Mouse (Mus musculus) cerebellum, adult 2 months (tissue): Measurements from ENCODE around the gene Kcne3. TPM values are rescaled to one million over a fixed set of nuclear protein-coding genes. Genes with fewer than 3 reads are reported as not detected.

ENCODE experiments used
- DNase-seq, 2 experiments: peaks; one replicate each; pipeline ENCODE4 v3.0.0; 2021
- H3K27ac ChIP-seq: fragments of 200-500 bp; 2 replicates; pipeline ENCODE4 v1.5.1; 2012; ENCODE audit warnings: low read length, control low read depth, inconsistent platforms; ENCODE audit not compliant: insufficient read depth
- H3K27me3 ChIP-seq: fragments of 200-500 bp; 2 replicates; pipeline ENCODE4 v1.6.1; 2012; ENCODE audit warnings: inconsistent platforms, mild to moderate bottlenecking, low read length, moderate library complexity; ENCODE audit not compliant: control insufficient read depth, insufficient read depth
- H3K4me1 ChIP-seq: fragments of 200-500 bp; 2 replicates; pipeline ENCODE4 v1.6.1; 2011; ENCODE audit warnings: low read length; ENCODE audit not compliant: control insufficient read depth, insufficient read depth
- H3K4me3 ChIP-seq: fragments of 200-500 bp; replicated peaks from 2 replicates; pipeline ENCODE3; 2011; ENCODE audit warnings: mild to moderate bottlenecking, low read depth, low read length, control low read depth; ENCODE audit not compliant: insufficient read depth
- CTCF ChIP-seq: fragments of 200-500 bp; IDR thresholded peaks from 2 replicates; pipeline ENCODE4 v1.5.1; 2011; ENCODE audit warnings: low read depth, mild to moderate bottlenecking, control low read depth, low read length, moderate library complexity, borderline replicate concordance; ENCODE audit not compliant: insufficient read depth
- POLR2A ChIP-seq: fragments of 200-500 bp; IDR thresholded peaks from 2 replicates; pipeline ENCODE4 v1.6.1; 2011; ENCODE audit warnings: low read length, control low read depth, borderline replicate concordance; ENCODE audit not compliant: insufficient read depth
- WGBS: fragments of 180-500 bp; shearing (Covaris S2); methylation state at CpG from one replicate; pipeline ENCODE4 v1.1.7; 2018; 5-methylcytosine and 5-hydroxymethylcytosine counted together
- polyA plus RNA-seq: library from polyadenylated mRNA; depleted of rRNA; stranded (reverse); fragments of >200 nt; gene quantifications from 2 replicates; pipeline ENCODE4 v1.2.3, GENCODE M21; 2012; rRNA removed

The Kcne3 gene
- polyA plus RNA-seq = not detected in 2 replicates

GRCm38 (mm10) chr7:100176269-100176668 is at the start of gene Kcne3:
TSS of gene Kcne3 (plus strand) at chr7:100176502.
- WGBS = 85% methylated on average over 3 of the region's 3 CpGs
- H3K27me3 ChIP-seq = no peaks in the 10 kb centered on the region; the same call in 1 of the 2 replicates
- H3K4me3 ChIP-seq = no peak within 1 kb of the TSS
- no peaks in the 10 kb centered on the region for H3K4me1 ChIP-seq
- TF ChIP-seq POLR2A = no peak
- TF ChIP-seq CTCF = no peak
- no peak within 1 kb of the TSS for H3K27ac ChIP-seq
- no peak for DNase-seq

GRCm38 (mm10) chr7:100126514-100126913 is 49.8 kb upstream of the Kcne3 start:
- Histone ChIP-seq H3K27ac (no peak overlapping the region), H3K4me3 (no peak overlapping the region), H3K4me1 (no peaks in the 10 kb centered on the region), H3K27me3 (no peaks in the 10 kb centered on the region)
- no peak for TF ChIP-seq CTCF
- TF ChIP-seq POLR2A = no peak
- 91% methylated on average over 7 of the region's 7 CpGs for WGBS
- no peak for DNase-seq

- WGBS = 74% methylated on average over 7 of the region's 7 CpGs
- no peak for DNase-seq
- H3K27ac ChIP-seq = no peak overlapping the region
Measured at GRCm38 (mm10) chr7:100128262-100129041, 47.9 kb upstream of the Kcne3 start.

GRCm38 (mm10) chr7:100130592-100130991 is 45.7 kb upstream of the Kcne3 start:
- Histone ChIP-seq H3K4me1 (no peaks in the 10 kb centered on the region), H3K27ac (no peak overlapping the region), H3K27me3 (no peaks in the 10 kb centered on the region), H3K4me3 (no peak overlapping the region)
- WGBS = 79% methylated on average over 6 of the region's 6 CpGs
- DNase-seq = no peak
- no peak for TF ChIP-seq CTCF
- no peak for TF ChIP-seq POLR2A

More at GRCm38 (mm10) chr7:100128262-100129041, 47.9 kb upstream of the Kcne3 start:
- no peaks in the 10 kb centered on the region for H3K27me3 ChIP-seq
- TF ChIP-seq POLR2A (no peak), CTCF (no peak)
- H3K4me3 ChIP-seq = no peak overlapping the region
- H3K4me1 ChIP-seq = no peaks in the 10 kb centered on the region

- no peak for TF ChIP-seq POLR2A
- no peak for TF ChIP-seq CTCF
- 77% methylated on average over 1 of the region's 1 CpGs for WGBS
Measured at GRCm38 (mm10) chr7:100132379-100132778, 43.9 kb upstream of the Kcne3 start.

GRCm38 (mm10) chr7:100137038-100137437 is 39.3 kb upstream of the Kcne3 start:
- TF ChIP-seq POLR2A (no peak), CTCF (no peak)
- WGBS = 73% methylated on average over 9 of the region's 9 CpGs
- no peak for DNase-seq
- Histone ChIP-seq H3K27ac (no peak overlapping the region), H3K4me1 (no peaks in the 10 kb centered on the region), H3K27me3 (no peaks in the 10 kb centered on the region), H3K4me3 (no peak overlapping the region)

More at GRCm38 (mm10) chr7:100132379-100132778, 43.9 kb upstream of the Kcne3 start:
- DNase-seq = no peak
- no peak overlapping the region for H3K27ac ChIP-seq
- H3K27me3 ChIP-seq = no peaks in the 10 kb centered on the region
- H3K4me3 ChIP-seq = no peak overlapping the region
- H3K4me1 ChIP-seq = no peaks in the 10 kb centered on the region

GRCm38 (mm10) chr7:100138075-100138474 is 38.2 kb upstream of the Kcne3 start:
- WGBS = 94% methylated on average over 4 of the region's 4 CpGs
- H3K27me3 ChIP-seq = no peaks in the 10 kb centered on the region
- H3K27ac ChIP-seq = no peak overlapping the region
- H3K4me3 ChIP-seq = no peak overlapping the region
- DNase-seq = no peak
- no peak for TF ChIP-seq POLR2A
- no peak for TF ChIP-seq CTCF
- H3K4me1 ChIP-seq = no peaks in the 10 kb centered on the region

GRCm38 (mm10) chr7:100140591-100140990 is 35.7 kb upstream of the Kcne3 start:
- H3K27me3 ChIP-seq = no peaks in the 10 kb centered on the region
- no peak for DNase-seq
- WGBS = 68% methylated on average over 1 of the region's 1 CpGs
- H3K27ac ChIP-seq = no peak overlapping the region
- H3K4me1 ChIP-seq = no peaks in the 10 kb centered on the region
- no peak for TF ChIP-seq POLR2A
- no peak for TF ChIP-seq CTCF
- H3K4me3 ChIP-seq = no peak overlapping the region
